Mouse (Mus musculus) neural tube, embryonic 13.5 days (tissue): ENCODE results near the gene Gtf3c6. TPM values are rescaled to one million over a fixed set of nuclear protein-coding genes. Genes with fewer than 3 reads are reported as not detected.
A peak's percentile ranks its signal among the peaks of the same experiment; 100 is the strongest.
"Not testable (repeated sequence)": the region's sequence is repeated elsewhere in the genome, so short reads cannot be mapped to it uniquely, and the experiment has no call there.

Source experiments
- ATAC-seq: fragments of 200-750 bp; cut with Nextera tagmentation; 2 replicates; pipeline ENCODE4 v1.8.0; 2017; ENCODE audit warnings: low read depth, mild to moderate bottlenecking, moderate TSS enrichment, moderate library complexity
- H3K27ac ChIP-seq: fragments of 300-500 bp; sonication (generic); replicated peaks from 2 replicates; pipeline ENCODE4 v1.5.1; 2015; ENCODE audit warnings: moderate library complexity, mild to moderate bottlenecking, inconsistent platforms
- H3K27me3 ChIP-seq: fragments of 300-500 bp; sonication (generic); 2 replicates; pipeline ENCODE4 v1.6.1; 2015; ENCODE audit warnings: mild to moderate bottlenecking, inconsistent platforms
- H3K36me3 ChIP-seq: fragments of 300-500 bp; sonication (generic); 2 replicates; pipeline ENCODE4 v1.6.1; 2015; ENCODE audit warnings: mild to moderate bottlenecking, inconsistent platforms
- H3K4me1 ChIP-seq: fragments of 300-500 bp; sonication (generic); replicated peaks from 2 replicates; pipeline ENCODE4 v1.6.1; 2015; ENCODE audit warnings: inconsistent platforms
- H3K4me2 ChIP-seq: fragments of 300-500 bp; sonication (generic); 2 replicates; pipeline ENCODE4 v1.6.1; 2015; ENCODE audit warnings: inconsistent platforms, mild to moderate bottlenecking, moderate library complexity
- H3K4me3 ChIP-seq: fragments of 300-500 bp; sonication (generic); 2 replicates; pipeline ENCODE4 v1.5.1; 2015; ENCODE audit warnings: mild to moderate bottlenecking, inconsistent platforms
- H3K9ac ChIP-seq: fragments of 300-500 bp; sonication (generic); 2 replicates; pipeline ENCODE4 v1.6.1; 2015; ENCODE audit warnings: moderate library complexity, mild to moderate bottlenecking, inconsistent platforms
- H3K9me3 ChIP-seq: fragments of 300-500 bp; sonication (generic); 2 replicates; pipeline ENCODE4 v1.6.1; 2016; ENCODE audit warnings: inconsistent platforms
- WGBS: fragments of 180-500 bp; shearing (Covaris S2); methylation state at CpG from one replicate; pipeline ENCODE4 v1.1.7; 2015; 5-methylcytosine and 5-hydroxymethylcytosine counted together
- polyA plus RNA-seq: library from polyadenylated mRNA; unstranded; fragments of >200 nt; fragmentation: Nextera tagmentation; extraction: Ambion mirVana; gene quantifications from 2 replicates; pipeline ENCODE4 v1.2.1, GENCODE M21; 2015

Gene Gtf3c6
- 106 and 108 TPM in 2 replicates for polyA plus RNA-seq

- Histone ChIP-seq H3K9ac (peak within 1 kb of the TSS; percentile 88), H3K4me2 (peak within 1 kb of the TSS; percentile 67), H3K4me1 (peaks cover 12% of the 10 kb centered on the region), H3K27ac (peak within 1 kb of the TSS; percentile 92), H3K4me3 (peak within 1 kb of the TSS; percentile 61), H3K9me3 (no peaks in the 10 kb centered on the region), H3K27me3 (no peaks in the 10 kb centered on the region), H3K36me3 (peaks cover 15% of the 10 kb centered on the region)
- peak; percentile 83 for ATAC-seq
- WGBS = 1% methylated on average over 43 of the region's 43 CpGs
Observed at GRCm38 (mm10) chr10:40257414-40258255, at the start of gene Gtf3c6. Gtf3c6 (minus strand) TSS chr10:40258108.

GRCm38 (mm10) chr10:40305989-40306388 is 48.1 kb upstream of the Gtf3c6 start:
- Histone ChIP-seq H3K4me1 (0 out of 2 replicates have a peak, but pooled peaks cover 9% of the 10 kb centered on the region), H3K4me3 (no peak overlapping the region), H3K36me3 (no peaks in the 10 kb centered on the region), H3K4me2 (no peak overlapping the region), H3K27ac (no peak overlapping the region), H3K9me3 (no peaks in the 10 kb centered on the region), H3K9ac (no peak overlapping the region), H3K27me3 (no peaks in the 10 kb centered on the region)
- ATAC-seq = no peak
- 96% methylated on average over 1 of the region's 1 CpGs for WGBS

DNA sequence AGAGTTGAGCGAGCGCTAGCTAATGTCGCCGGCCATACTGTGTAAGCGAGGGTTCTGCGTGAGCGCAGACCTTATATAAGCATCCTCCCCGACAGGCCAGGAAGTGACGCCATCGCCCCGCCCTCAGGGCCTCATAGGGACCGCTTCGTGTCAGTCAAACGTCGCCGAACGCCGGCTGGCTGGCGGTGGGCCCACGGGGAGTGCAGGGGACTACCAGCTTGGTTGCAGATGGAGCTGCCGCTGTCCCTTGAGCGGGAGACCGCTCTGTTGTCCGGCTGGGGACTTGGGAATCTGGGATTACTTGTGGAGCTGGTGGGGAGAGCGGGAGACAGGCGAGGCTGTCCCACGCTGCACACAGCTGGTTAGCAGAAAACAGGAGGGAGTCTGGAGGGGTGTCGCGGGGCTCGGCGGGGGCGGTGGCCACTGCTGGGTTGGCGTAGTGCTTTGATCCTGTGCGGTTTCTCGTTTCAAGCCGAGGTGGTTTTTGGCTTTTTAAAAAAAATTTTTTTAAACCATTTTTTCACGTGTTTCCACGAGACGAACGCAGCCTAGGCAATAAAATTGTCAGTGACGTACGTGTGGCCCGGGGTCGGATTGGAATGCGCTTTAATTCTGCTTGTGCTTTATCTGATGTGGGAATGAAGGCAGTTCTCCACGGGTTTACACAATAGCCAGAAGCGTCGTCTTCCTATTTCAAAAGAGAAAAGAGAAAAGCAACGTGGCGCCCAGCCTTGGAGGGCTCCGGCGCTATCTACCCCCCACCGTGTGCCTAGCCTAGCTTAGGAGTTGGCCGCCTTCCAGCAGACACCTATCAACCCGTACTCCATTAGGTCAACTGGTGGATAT is 44.5 kb upstream of the Gtf3c6 start, which contains the start of gene Amd1:
Amd1 (minus strand) TSS at position 47 of the 846 bp plus-strand sequence.
- under 1% methylated on average over 55 of the region's 55 CpGs for WGBS
- Histone ChIP-seq H3K4me3 (peak within 1 kb of the TSS; percentile 88), H3K36me3 (no peaks in the 10 kb centered on the region), H3K27ac (peak within 1 kb of the TSS; percentile 99), H3K9me3 (no peaks in the 10 kb centered on the region), H3K9ac (peak within 1 kb of the TSS; percentile 97), H3K4me2 (peak within 1 kb of the TSS; percentile 78), H3K27me3 (no peaks in the 10 kb centered on the region), H3K4me1 (peaks cover 36% of the 10 kb centered on the region)
- peak; percentile 98 for ATAC-seq

DNA sequence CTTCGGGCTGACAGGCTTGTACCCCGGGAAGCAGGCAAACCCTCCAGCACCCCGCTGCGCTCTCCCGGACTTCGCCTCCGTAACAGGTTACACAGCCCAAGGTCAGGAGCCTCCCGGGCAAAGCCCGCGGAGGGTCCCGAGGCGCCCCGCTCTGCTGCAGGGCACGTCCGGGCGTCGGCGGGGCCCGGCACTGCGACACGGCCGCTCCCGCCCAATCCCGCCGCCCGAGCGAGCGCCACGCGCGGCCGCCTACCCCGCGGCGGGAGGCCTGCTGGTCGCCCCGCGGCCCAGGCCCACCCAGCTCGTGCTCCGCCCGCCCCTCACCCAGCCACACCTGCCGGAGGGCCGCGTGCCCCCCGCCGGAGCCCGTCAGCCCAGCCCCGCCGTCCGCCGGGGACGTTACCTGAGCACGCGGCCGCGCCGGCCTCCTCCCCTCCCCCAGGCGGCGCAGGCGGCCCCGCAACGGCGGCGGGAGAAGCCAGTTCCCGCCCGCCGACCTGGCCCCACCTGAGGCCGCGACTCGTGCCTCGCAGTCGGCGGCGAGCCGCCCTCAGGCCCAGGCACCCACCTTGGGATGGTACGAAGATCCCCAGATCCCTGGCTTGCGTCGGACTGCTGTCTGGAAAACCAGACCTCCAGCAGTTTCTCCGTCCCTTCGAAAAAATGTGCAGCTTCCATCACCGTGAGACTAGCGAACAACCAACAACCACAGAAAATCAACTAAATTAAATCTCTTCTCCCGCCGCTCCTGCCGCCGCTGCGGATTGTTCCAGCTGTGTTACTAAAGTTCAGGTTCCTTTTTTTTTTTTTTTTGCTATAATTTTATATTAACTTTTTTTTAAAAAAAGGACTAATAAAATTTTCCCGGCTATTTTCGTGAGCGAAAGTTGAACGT is 43.5 kb upstream of the Gtf3c6 start:
- not testable (repeated sequence) for H3K27me3 ChIP-seq, H3K36me3 ChIP-seq, H3K9me3 ChIP-seq
- peak overlapping the region; percentile 92 for H3K27ac ChIP-seq
- ATAC-seq = peak; percentile 43
- H3K4me1 ChIP-seq = peaks cover 36% of the 10 kb centered on the region
- peak overlapping the region; percentile 88 for H3K4me3 ChIP-seq
- WGBS = 1% methylated on average over 54 of the region's 91 CpGs
- peak overlapping the region; percentile 97 for H3K9ac ChIP-seq
- peak overlapping the region; percentile 78 for H3K4me2 ChIP-seq

DNA sequence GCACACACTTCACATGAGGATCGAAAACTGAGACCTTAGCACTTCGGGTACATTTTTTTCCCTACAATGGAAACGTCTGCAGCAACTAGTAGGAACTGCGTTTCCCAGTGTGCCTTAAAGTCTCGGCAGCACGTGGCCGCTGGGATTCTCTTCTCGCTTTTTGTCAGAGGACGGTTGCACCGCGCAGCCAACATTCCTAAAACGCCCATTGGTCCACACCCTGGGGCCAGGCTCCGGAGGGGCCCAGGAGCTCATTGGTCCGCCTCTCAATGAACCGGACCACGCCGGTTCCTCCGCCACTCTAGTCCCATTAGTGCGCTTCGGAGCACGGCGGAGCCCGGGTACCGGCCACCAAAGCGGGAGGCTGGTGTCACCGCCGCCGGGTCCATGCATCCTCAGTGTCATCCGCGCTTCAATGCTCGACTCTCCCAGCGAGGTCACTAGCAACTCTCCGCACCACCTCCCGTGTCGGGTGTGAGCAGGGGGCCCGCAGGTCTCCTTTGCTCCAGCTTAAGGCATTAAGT is 42.8 kb upstream of the Gtf3c6 start:
- Histone ChIP-seq H3K4me1 (peaks cover 43% of the 10 kb centered on the region), H3K4me3 (peak overlapping the region; percentile 88), H3K27me3 (no peaks in the 10 kb centered on the region), H3K27ac (peak overlapping the region; percentile 92), H3K9ac (peak overlapping the region; percentile 97), H3K36me3 (no peaks in the 10 kb centered on the region), H3K4me2 (peak overlapping the region; percentile 78), H3K9me3 (no peaks in the 10 kb centered on the region)
- peak; percentile 69 for ATAC-seq
- 1% methylated on average over 36 of the region's 36 CpGs for WGBS

DNA sequence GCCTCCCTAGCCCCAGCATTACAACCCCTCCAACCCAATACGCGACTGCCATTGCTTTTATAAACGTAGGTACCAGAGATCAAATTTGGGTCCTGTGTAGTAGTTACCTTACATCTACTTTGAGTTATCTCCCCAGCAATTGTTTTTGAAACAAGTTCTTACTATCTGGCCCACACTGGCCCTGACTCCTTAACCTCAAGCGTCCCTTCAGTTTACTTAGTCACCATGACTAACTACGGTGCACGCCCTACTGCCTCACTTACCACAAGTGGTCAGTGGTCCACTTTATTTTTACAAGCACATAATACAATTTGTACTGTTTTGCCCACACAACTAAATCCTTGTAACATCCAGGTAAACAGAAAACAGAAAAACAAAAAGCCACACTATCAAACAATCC is 34.7 kb upstream of the Gtf3c6 start:
- Histone ChIP-seq H3K9me3 (no peaks in the 10 kb centered on the region), H3K4me2 (no peak overlapping the region), H3K27me3 (no peaks in the 10 kb centered on the region), H3K36me3 (peaks cover 29% of the 10 kb centered on the region), H3K4me3 (no peak overlapping the region), H3K4me1 (peaks cover 17% of the 10 kb centered on the region), H3K27ac (no peak overlapping the region), H3K9ac (no peak overlapping the region)
- WGBS = 96% methylated on average over 6 of the region's 6 CpGs
- ATAC-seq = no peak

DNA sequence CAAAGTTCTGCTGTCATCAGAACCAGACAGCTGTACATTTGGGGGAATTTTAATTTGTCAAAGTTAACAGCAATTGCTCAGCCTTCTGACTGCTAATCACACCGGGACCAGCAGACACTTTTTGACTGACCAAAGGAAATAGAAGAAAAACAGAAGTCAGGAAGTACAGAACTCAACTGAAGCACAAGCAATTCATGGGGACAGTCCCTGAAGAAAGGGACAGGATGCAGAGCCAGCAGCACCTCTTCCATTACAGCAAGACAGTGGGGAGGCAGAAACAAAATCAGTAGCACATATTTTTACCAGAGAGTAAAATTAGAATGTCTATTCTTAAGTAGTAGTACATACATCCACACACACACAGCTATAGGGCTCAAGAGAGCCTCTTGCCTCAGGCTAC is 28.9 kb upstream of the Gtf3c6 start:
- no peak overlapping the region for H3K4me3 ChIP-seq
- ATAC-seq = no peak
- peaks cover 49% of the 10 kb centered on the region for H3K36me3 ChIP-seq
- no peaks in the 10 kb centered on the region for H3K4me1 ChIP-seq
- H3K4me2 ChIP-seq = no peak overlapping the region
- no peaks in the 10 kb centered on the region for H3K9me3 ChIP-seq
- no peaks in the 10 kb centered on the region for H3K27me3 ChIP-seq
- no peak overlapping the region for H3K9ac ChIP-seq
- H3K27ac ChIP-seq = no peak overlapping the region
- WGBS = 95% methylated on average over 1 of the region's 1 CpGs

DNA sequence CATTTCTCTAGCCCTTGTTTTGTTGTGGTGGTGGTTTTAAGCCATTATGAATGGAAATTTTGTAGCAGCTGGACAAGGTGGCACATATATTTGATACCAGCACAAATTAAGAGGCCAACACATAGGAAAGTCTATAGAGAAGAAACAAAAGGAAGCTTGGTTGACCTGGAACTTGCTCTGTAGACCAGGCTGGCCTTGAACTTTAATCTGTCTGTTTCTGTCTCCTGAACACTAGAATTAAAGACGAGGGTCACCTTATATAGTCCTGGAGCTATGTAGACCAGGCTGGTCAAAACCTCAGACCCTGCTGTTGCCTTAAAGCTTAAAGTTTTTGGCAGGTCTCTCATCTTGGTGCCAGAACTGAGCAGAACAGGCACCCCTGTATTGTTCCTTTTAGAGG is 27.7 kb upstream of the Gtf3c6 start:
- no peak overlapping the region for H3K4me2 ChIP-seq
- H3K27ac ChIP-seq = no peak overlapping the region
- H3K36me3 ChIP-seq = peaks cover 37% of the 10 kb centered on the region
- no peak for ATAC-seq
- H3K4me3 ChIP-seq = no peak overlapping the region
- WGBS = 92% methylated on average over 1 of the region's 1 CpGs
- no peak overlapping the region for H3K9ac ChIP-seq
- no peaks in the 10 kb centered on the region for H3K4me1 ChIP-seq
- H3K27me3 ChIP-seq = no peaks in the 10 kb centered on the region
- no peaks in the 10 kb centered on the region for H3K9me3 ChIP-seq

DNA sequence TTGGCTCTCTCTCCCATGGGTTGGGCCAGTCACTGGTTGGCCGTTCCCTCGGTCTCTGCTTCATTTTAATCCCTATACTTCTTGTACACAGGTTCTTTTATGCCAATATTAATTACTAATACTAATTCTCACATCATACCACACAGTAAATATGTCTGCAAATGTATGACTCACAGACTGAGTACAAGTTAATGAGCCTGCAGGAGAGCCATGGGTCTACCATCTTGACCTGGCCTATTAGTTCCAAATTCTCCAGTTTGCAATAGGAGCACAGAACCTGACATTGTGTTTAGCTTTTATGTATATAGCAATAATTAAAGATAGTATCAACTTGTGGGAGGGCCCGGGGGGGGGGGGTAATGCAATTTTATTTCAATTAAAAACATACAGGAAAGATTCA is 27.1 kb upstream of the Gtf3c6 start:
- Histone ChIP-seq H3K4me2 (no peak overlapping the region), H3K9me3 (no peaks in the 10 kb centered on the region), H3K4me3 (no peak overlapping the region), H3K4me1 (no peaks in the 10 kb centered on the region), H3K36me3 (peaks cover 35% of the 10 kb centered on the region), H3K27me3 (no peaks in the 10 kb centered on the region), H3K27ac (no peak overlapping the region), H3K9ac (no peak overlapping the region)
- no peak for ATAC-seq
- WGBS = 92% methylated on average over 3 of the region's 3 CpGs

- no peak overlapping the region for H3K27ac ChIP-seq
- WGBS = 80% methylated on average over 10 of the region's 10 CpGs
- H3K36me3 ChIP-seq = peaks cover 28% of the 10 kb centered on the region
- ATAC-seq = peak; percentile 32; the same call in 1 of the 2 replicates
- no peaks in the 10 kb centered on the region for H3K27me3 ChIP-seq
- no peak overlapping the region for H3K4me2 ChIP-seq
- H3K9ac ChIP-seq = no peak overlapping the region
- H3K4me1 ChIP-seq = no peaks in the 10 kb centered on the region
- no peaks in the 10 kb centered on the region for H3K9me3 ChIP-seq
- H3K4me3 ChIP-seq = no peak overlapping the region
Observed at GRCm38 (mm10) chr10:40284179-40284831, 26.4 kb upstream of the Gtf3c6 start.

DNA sequence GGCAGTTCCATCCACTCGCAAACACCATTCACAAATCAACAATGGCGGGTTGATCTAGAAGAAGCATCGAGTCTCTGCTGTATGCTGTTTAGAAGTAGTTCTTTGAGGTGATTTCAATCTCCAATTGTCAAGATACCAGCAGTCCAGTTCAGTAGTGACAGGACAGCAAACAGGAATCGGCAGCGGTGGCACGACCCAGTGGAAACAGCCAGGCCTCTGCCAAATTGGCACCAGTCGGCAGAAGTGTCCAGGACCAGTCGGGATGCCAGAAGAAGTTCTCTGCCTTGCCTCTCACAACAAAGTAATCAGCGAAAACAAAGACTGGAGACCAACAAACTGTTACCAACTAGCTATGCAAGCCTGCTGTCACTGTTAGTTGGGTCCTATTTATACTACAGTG is 25.7 kb upstream of the Gtf3c6 start:
- Histone ChIP-seq H3K4me1 (no peaks in the 10 kb centered on the region), H3K27me3 (no peaks in the 10 kb centered on the region), H3K27ac (no peak overlapping the region), H3K4me3 (no peak overlapping the region), H3K9ac (no peak overlapping the region), H3K36me3 (peaks cover 28% of the 10 kb centered on the region), H3K9me3 (no peaks in the 10 kb centered on the region), H3K4me2 (no peak overlapping the region)
- 91% methylated on average over 9 of the region's 9 CpGs for WGBS
- ATAC-seq = no peak
